Mouse (Mus musculus) gastrocnemius, postnatal 4 days (tissue): ENCODE results near the gene Rps10. TPM values are rescaled to one million over a fixed set of nuclear protein-coding genes. Genes with fewer than 3 reads are reported as not detected.

Source experiments
- DNase-seq, 2 experiments: peaks; one replicate each; pipeline ENCODE4 v3.0.0; 2021 to 2022; ENCODE audit warnings: low spot score in 2 of 2, mixed read lengths in 2 of 2
- total RNA-seq, 2 experiments: library from RNA; stranded (reverse); gene quantifications; 2 replicates each; pipeline ENCODE4 v1.2.3; 2021

Gene Rps10
- total RNA-seq, 2 experiments from 2014 or later = 893 to 1,001 TPM

GRCm38 (mm10) chr17:27621161-27621560 is 15.3 kb downstream of the Rps10 start:
- no peak for DNase-seq

- no peak for DNase-seq
These were observed 21.1 kb downstream of the Rps10 start for GRCm38 (mm10) chr17:27615388-27615787.

- no peak for DNase-seq
These were observed 23.5 kb downstream of the Rps10 start for GRCm38 (mm10) chr17:27613016-27613415.

GRCm38 (mm10) chr17:27611994-27612393 is 24.5 kb downstream of the Rps10 start:
- no peak for DNase-seq

GRCm38 (mm10) chr17:27611519-27611884 is 25.0 kb downstream of the Rps10 start:
- DNase-seq = no peak

- DNase-seq = no peak
These were observed 25.6 kb downstream of the Rps10 start for GRCm38 (mm10) chr17:27610679-27611518.

GRCm38 (mm10) chr17:27609576-27609975 is 26.9 kb downstream of the Rps10 start:
- DNase-seq = no peak

GRCm38 (mm10) chr17:27603522-27604234 is 32.8 kb downstream of the Rps10 start:
- DNase-seq = no peak

- no peak for DNase-seq
These were observed 33.4 kb downstream of the Rps10 start for GRCm38 (mm10) chr17:27603036-27603435.

- no peak for DNase-seq
These were observed 35.6 kb downstream of the Rps10 start for GRCm38 (mm10) chr17:27600869-27601268.

GRCm38 (mm10) chr17:27600286-27600685 is 36.2 kb downstream of the Rps10 start:
- DNase-seq = no peak

GRCm38 (mm10) chr17:27596376-27597190 is 39.9 kb downstream of the Rps10 start:
- DNase-seq = no peak

- no peak for DNase-seq
These were observed 40.7 kb downstream of the Rps10 start for GRCm38 (mm10) chr17:27595659-27596375.

- DNase-seq = no peak
These were observed 43.9 kb downstream of the Rps10 start for GRCm38 (mm10) chr17:27592565-27592910.

GRCm38 (mm10) chr17:27591826-27592564 is 44.5 kb downstream of the Rps10 start:
- DNase-seq = no peak

GRCm38 (mm10) chr17:27588231-27588630 is 48.2 kb downstream of the Rps10 start:
- no peak for DNase-seq

GRCm38 (mm10) chr17:27587252-27587651 is 49.2 kb downstream of the Rps10 start:
- no peak for DNase-seq

- no peak for DNase-seq
These were observed 49.8 kb downstream of the Rps10 start for GRCm38 (mm10) chr17:27586661-27587060.

- DNase-seq = no peak
These were observed 53.1 kb downstream of the Rps10 start for GRCm38 (mm10) chr17:27583185-27583894.
